8 mouse cellular contexts compared by ENCODE assay signal in the genomic region with DNA sequence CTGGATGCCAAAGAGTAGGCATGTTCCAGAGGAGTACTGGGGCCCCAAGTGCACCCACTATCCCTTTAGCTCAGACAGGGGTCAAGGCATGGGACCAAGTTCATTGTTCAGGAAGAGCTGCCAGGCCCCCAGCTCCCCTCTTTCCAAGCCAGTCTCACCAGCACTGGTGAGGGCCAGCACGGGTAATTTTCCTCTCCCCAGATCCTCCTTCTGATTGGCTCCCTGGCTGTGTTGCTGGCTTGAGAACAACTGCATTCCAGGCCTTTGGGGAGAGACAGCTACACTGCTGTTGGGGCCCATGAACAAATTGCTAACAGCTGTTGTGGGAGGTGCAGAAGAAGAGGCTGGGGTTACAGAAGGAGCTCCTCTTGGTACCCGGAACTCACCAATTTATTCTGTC. TPM values are rescaled to one million over a fixed set of nuclear protein-coding genes. Genes with fewer than 3 reads are reported as not detected.
DNase-seq lines count a peak whose midpoint lies in the region; ATAC-seq and TF ChIP-seq lines count a peak whose summit lies in the region.

No protein-coding gene starts in this region.

- no peaks in the 10 kb centered on the region for H3K36me3 ChIP-seq in embryonic facial prominence, embryonic 13.5 days
- no peaks in the 10 kb centered on the region for H3K36me3 ChIP-seq in liver, postnatal 0 days (replicated peaks; ENCODE audit: insufficient read depth, low read length)

- DNase-seq in lung, adult 18-20 months = peak; percentile 64 to 72
- DNase-seq in lung, adult 2 months = no peak
- peak; percentile 63 to 71 for DNase-seq in heart, postnatal 10 days
- peak; percentile 41 to 63 for DNase-seq in layer of hippocampus, postnatal 36 days
- DNase-seq in liver, postnatal 0 days = no peak
- no peak for DNase-seq in cerebellum, postnatal 14 days
- no peak for DNase-seq in frontal cortex, postnatal 14 days (ENCODE audit: low spot score in 2 of 2)

- H3K9me3 ChIP-seq in embryonic facial prominence, embryonic 13.5 days = no peaks in the 10 kb centered on the region
- H3K9me3 ChIP-seq in liver, postnatal 0 days (ENCODE audit: low read length) = no peaks in the 10 kb centered on the region

- H3K4me1 ChIP-seq in lung, adult 2 months (ENCODE audit: control insufficient read depth, insufficient read depth, low read length) = peaks cover 27% of the 10 kb centered on the region
- H3K4me1 ChIP-seq in embryonic facial prominence, embryonic 13.5 days = peaks cover 86% of the 10 kb centered on the region
- H3K4me1 ChIP-seq in liver, postnatal 0 days (ENCODE audit: insufficient read depth) = peaks cover 9% of the 10 kb centered on the region; the same call in 1 of the 2 replicates

- TF ChIP-seq EP300 in liver, postnatal 0 days (IDR thresholded peaks at IDR 0.05; ENCODE audit: low read depth) = no peak

- no peak overlapping the region for H3K9ac ChIP-seq in embryonic facial prominence, embryonic 13.5 days
- no peak overlapping the region for H3K9ac ChIP-seq in liver, postnatal 0 days (replicated peaks)

- TF ChIP-seq CTCF in lung, adult 2 months (IDR thresholded peaks at IDR 0.05; ENCODE audit: insufficient read depth, low read length) = no peak
- TF ChIP-seq CTCF in liver, postnatal 0 days (IDR thresholded peaks at IDR 0.05; ENCODE audit: low read depth) = no peak

- H3K4me2 ChIP-seq in embryonic facial prominence, embryonic 13.5 days = peak overlapping the region; percentile 5; the same call in 1 of the 2 replicates
- no peak overlapping the region for H3K4me2 ChIP-seq in liver, postnatal 0 days (ENCODE audit: low read depth, low read length)

- H3K4me3 ChIP-seq in lung, adult 2 months (replicated peaks; ENCODE audit: extremely low read depth, low read depth, low read length) = no peak overlapping the region
- H3K4me3 ChIP-seq in embryonic facial prominence, embryonic 13.5 days = no peak overlapping the region
- H3K4me3 ChIP-seq in liver, postnatal 0 days (ENCODE audit: low read depth, low read length) = no peak overlapping the region

- no peak for TF ChIP-seq POLR2A in lung, adult 2 months (IDR thresholded peaks at IDR 0.05; ENCODE audit: borderline replicate concordance, extremely low read depth, low read depth, low read length)

- H3K27me3 ChIP-seq in embryonic facial prominence, embryonic 13.5 days = no peaks in the 10 kb centered on the region
- H3K27me3 ChIP-seq in liver, postnatal 0 days (ENCODE audit: insufficient read depth, low read length) = no peaks in the 10 kb centered on the region

- peak; percentile 58 for ATAC-seq in embryonic facial prominence, embryonic 13.5 days (ENCODE audit: insufficient number of reproducible peaks, insufficient read depth, low FRiP score, low TSS enrichment, low read depth)
- no peak for ATAC-seq in liver, postnatal 0 days

- intact Hi-C loops in heart, postnatal 10 days (cut with DNase I) = no loop called here

- H3K27ac ChIP-seq in embryonic facial prominence, embryonic 13.5 days = peak overlapping the region; percentile 89
- H3K27ac ChIP-seq in liver, postnatal 0 days (ENCODE audit: low read depth) = no peak overlapping the region

- WGBS in lung, adult 2 months = 34% methylated on average over 2 of the region's 2 CpGs
- WGBS in embryonic facial prominence, embryonic 13.5 days = 6% methylated on average over 2 of the region's 2 CpGs
- WGBS in liver, postnatal 0 days (ENCODE audit: insufficient replicate concordance) = 53% methylated on average over 2 of the region's 2 CpGs

RNA-seq across cellular contexts. Expression of a gene that starts 17.4 kb away (rescaled TPM):
- polyA plus RNA-seq in lung, adult 2 months (2012; rRNA removed) = 2,994 and 3,301 TPM in 2 replicates
- polyA plus RNA-seq in embryonic facial prominence, embryonic 13.5 days (2015; fragmentation: Nextera tagmentation; extraction: Ambion mirVana) = 176 and 188 TPM in 2 replicates
- total RNA-seq in heart, postnatal 10 days (2021) = 100 to 1,000 TPM; 213 to 249 TPM
- total RNA-seq in layer of hippocampus, postnatal 36 days (2021) = 10 to 100 TPM; 73.3 to 75.0 TPM
- 56.1 and 59.7 TPM in 2 replicates for polyA plus RNA-seq in liver, postnatal 0 days (2015; fragmentation: Nextera tagmentation; extraction: Ambion mirVana)

Comparison
In these comparisons a context has a peak if more than half of its experiments do, and no peak if none do; other contexts are left out.
1. DNase-seq: peak in lung, adult 18-20 months (2 of 2), heart, postnatal 10 days (2 of 2) and layer of hippocampus, postnatal 36 days (2 of 2); none in lung, adult 2 months (single experiment), liver, postnatal 0 days (single experiment), cerebellum, postnatal 14 days (0 of 2) and frontal cortex, postnatal 14 days (0 of 2).
2. RNA of a gene that starts 17.4 kb away (polyA plus RNA-seq): 2,994 to 3,301 TPM in lung, adult 2 months; 176 to 188 TPM in embryonic facial prominence, embryonic 13.5 days and 56.1 to 59.7 TPM in liver, postnatal 0 days; every median in the first group is over 10 times any median in the second.